Mouse (Mus musculus): ENCODE data around the gene C2cd5. TPM values are rescaled to one million over a fixed set of nuclear protein-coding genes. Genes with fewer than 3 reads are reported as not detected.
A peak's percentile ranks its signal among the peaks of the same experiment; 100 is the strongest.
"Not testable (repeated sequence)": the region's sequence is repeated elsewhere in the genome, so short reads cannot be mapped to it uniquely, and the experiment has no call there.

Gene C2cd5
- total RNA-seq, 2 experiments from 2014 or later, result 14.7 to 16.2 TPM

GRCm38 (mm10) chr6:143027402-143027801 is 72.5 kb downstream of the C2cd5 start:
- no peak for DNase-seq (ENCODE audit: low spot score in 2 of 2)

- DNase-seq (ENCODE audit: low spot score in 2 of 2), result no peak
Measured at GRCm38 (mm10) chr6:143023691-143024090, 76.2 kb downstream of the C2cd5 start.

GRCm38 (mm10) chr6:143021756-143022155 is 78.2 kb downstream of the C2cd5 start:
- DNase-seq (ENCODE audit: low spot score in 2 of 2), result no peak

GRCm38 (mm10) chr6:143020647-143021046 is 79.3 kb downstream of the C2cd5 start:
- no peak for DNase-seq (ENCODE audit: low spot score in 2 of 2)

- no peak for DNase-seq (ENCODE audit: low spot score in 2 of 2)
Measured at GRCm38 (mm10) chr6:143020146-143020545, 79.8 kb downstream of the C2cd5 start.

- no peak for DNase-seq (ENCODE audit: low spot score in 2 of 2)
Measured at GRCm38 (mm10) chr6:143012513-143013215, 87.3 kb downstream of the C2cd5 start.

GRCm38 (mm10) chr6:143008865-143009264 is 91.1 kb downstream of the C2cd5 start:
- DNase-seq (ENCODE audit: low spot score in 2 of 2), result no peak

- not testable (repeated sequence) for DNase-seq (ENCODE audit: low spot score in 2 of 2)
Measured at GRCm38 (mm10) chr6:143005209-143005608, 94.7 kb downstream of the C2cd5 start.

- DNase-seq (ENCODE audit: low spot score in 2 of 2), result no peak
Measured at GRCm38 (mm10) chr6:143004801-143005200, 95.1 kb downstream of the C2cd5 start.

GRCm38 (mm10) chr6:142998221-142998999 is 101.5 kb downstream of the C2cd5 start:
- DNase-seq (ENCODE audit: low spot score in 2 of 2), result no peak

- DNase-seq (ENCODE audit: low spot score in 2 of 2), result no peak
Measured at GRCm38 (mm10) chr6:142996887-142997286, 103.1 kb downstream of the C2cd5 start.

- DNase-seq (ENCODE audit: low spot score in 2 of 2), result peak in 1 of 2 experiments; percentile 28
Measured at GRCm38 (mm10) chr6:142995567-142995966, 104.4 kb downstream of the C2cd5 start.

- DNase-seq (ENCODE audit: low spot score in 2 of 2), result no peak
Measured at GRCm38 (mm10) chr6:142994821-142995220, 105.1 kb downstream of the C2cd5 start.

GRCm38 (mm10) chr6:142993705-142994698 is 105.9 kb downstream of the C2cd5 start:
- peak in 1 of 2 experiments; percentile 9 for DNase-seq (ENCODE audit: low spot score in 2 of 2)

- DNase-seq (ENCODE audit: low spot score in 2 of 2), result no peak
Measured at GRCm38 (mm10) chr6:142992971-142993370, 107.0 kb downstream of the C2cd5 start.

GRCm38 (mm10) chr6:142992099-142992498 is 107.8 kb downstream of the C2cd5 start:
- DNase-seq (ENCODE audit: low spot score in 2 of 2), result no peak

- DNase-seq (ENCODE audit: low spot score in 2 of 2), result no peak
Measured at GRCm38 (mm10) chr6:142991391-142992059, 108.4 kb downstream of the C2cd5 start.

- no peak for DNase-seq (ENCODE audit: low spot score in 2 of 2)
Measured at GRCm38 (mm10) chr6:142990516-142990915, 109.4 kb downstream of the C2cd5 start.

- DNase-seq (ENCODE audit: low spot score in 2 of 2), result no peak
Measured at GRCm38 (mm10) chr6:142989495-142989894, 110.4 kb downstream of the C2cd5 start.

GRCm38 (mm10) chr6:142988753-142989152 is 111.2 kb downstream of the C2cd5 start:
- peak; percentile 53 to 66 for DNase-seq (ENCODE audit: low spot score in 2 of 2)

- DNase-seq (ENCODE audit: low spot score in 2 of 2), result no peak
Measured at GRCm38 (mm10) chr6:142988231-142988630, 111.7 kb downstream of the C2cd5 start.
